Mouse (Mus musculus): ENCODE measurements at regions not wholly inside any gene's neighbourhood (a gene's known extent, or its start where the extent isn't known, plus 50 kb on each side); places are given as distances from the start of the nearest gene placed in this dataset.

DNA sequence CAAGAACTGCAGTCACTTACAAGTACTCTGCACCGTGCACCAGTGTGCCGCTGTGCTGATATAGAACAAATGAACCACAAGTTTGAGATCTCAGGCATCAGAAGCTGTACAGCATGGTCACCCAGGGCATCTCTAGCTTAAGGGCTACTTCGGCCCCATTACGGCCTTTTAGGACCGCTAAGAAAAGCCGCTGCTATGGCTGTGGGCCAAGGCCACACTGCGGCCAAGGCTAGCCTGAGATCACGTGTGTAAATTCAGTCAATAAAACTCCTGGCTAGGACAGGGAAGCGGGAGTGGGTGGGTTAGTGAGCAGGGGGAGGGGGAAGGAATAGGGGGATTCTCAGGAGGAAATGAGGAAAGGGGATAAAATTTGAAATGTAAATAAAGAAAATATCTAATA is 50.9 kb upstream of the Atp12a start:
- Histone ChIP-seq H3K27ac (ENCODE audit: control insufficient read depth, low read depth, low read length) (no peak overlapping the region), H3K9ac (ENCODE audit: control insufficient read depth, low read depth, low read length, poor library complexity, severe bottlenecking) (no peak overlapping the region), H3K27me3 (ENCODE audit: control insufficient read depth in 1 of 2, insufficient read depth in 2 of 2, low read length in 2 of 2) (peaks cover 4 to 17% of the 10 kb centered on the region in 2 experiments), H3K36me3 (ENCODE audit: control insufficient read depth in 1 of 2, insufficient read depth in 2 of 2, low read length in 2 of 2) (no peaks in the 10 kb centered on the region), H3K4me3 (ENCODE audit: control insufficient read depth in 1 of 2, insufficient read depth in 1 of 2, low read depth in 2 of 2, low read length in 2 of 2) (no peak overlapping the region), H3K4me1 (ENCODE audit: control insufficient read depth in 1 of 2, insufficient read depth in 2 of 2, low read length in 2 of 2) (no peaks in the 10 kb centered on the region), H3K9me3 (replicated peaks; ENCODE audit: insufficient read depth, low read length) (no peaks in the 10 kb centered on the region), H3K79me2 (ENCODE audit: control insufficient read depth, insufficient read depth, low read length, poor library complexity) (no peaks in the 10 kb centered on the region)
- TF ChIP-seq MXI1 (IDR thresholded peaks at IDR 0.05; ENCODE audit: low read depth, low read length) (no peak), MEF2A (IDR thresholded peaks at IDR 0.05; ENCODE audit: extremely low read depth, insufficient replicate concordance, low read depth, low read length, poor library complexity, severe bottlenecking) (no peak), TBP (IDR thresholded peaks at IDR 0.05; ENCODE audit: low read depth, low read length) (no peak)
- DNase-seq (ENCODE audit: low read depth, low spot score): no peak

DNA sequence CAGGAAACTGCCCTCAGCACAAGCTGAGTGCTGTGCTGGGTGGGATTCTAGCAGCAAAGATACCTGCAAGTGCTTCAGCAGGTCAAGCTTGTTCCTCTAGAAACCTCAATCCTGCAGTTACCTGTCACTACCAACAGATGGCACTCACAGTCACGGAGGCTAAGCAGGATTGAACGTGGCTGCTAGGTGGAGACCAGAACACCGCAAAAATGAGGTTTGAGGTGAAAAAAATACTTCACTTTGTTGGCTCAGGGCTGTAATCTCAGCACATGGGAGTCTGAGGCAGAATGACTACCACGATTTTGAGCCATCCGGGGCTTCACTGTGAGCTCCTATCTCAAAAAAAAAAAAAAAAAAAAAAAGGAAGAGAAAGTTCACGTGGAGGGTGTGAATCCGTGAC is 50.4 kb upstream of the Atp12a start:
- H3K4me1 ChIP-seq (ENCODE audit: control insufficient read depth in 1 of 2, insufficient read depth in 2 of 2, low read length in 2 of 2): no peaks in the 10 kb centered on the region
- TF ChIP-seq CTCF (IDR thresholded peaks at IDR 0.05 in 2 of 3, conservative IDR thresholded peaks at IDR 0.05 in 1 of 3; ENCODE audit: control insufficient read depth in 1 of 3, insufficient read depth in 1 of 3, low read depth in 2 of 3, low read length in 3 of 3, poor library complexity in 1 of 3, severe bottlenecking in 1 of 3) (peak; percentile 81 to 92 (median 84)), ZNF384 (IDR thresholded peaks at IDR 0.05; ENCODE audit: low read depth, low read length) (no peak), TCF12 (IDR thresholded peaks at IDR 0.05; ENCODE audit: low read depth, low read length) (no peak), ZC3H11A (IDR thresholded peaks at IDR 0.05; ENCODE audit: low read depth, low read length) (peak; percentile 36; the same call in 1 of the 2 replicates), RAD21 (IDR thresholded peaks at IDR 0.05; ENCODE audit: low read depth, low read length) (peak; percentile 59), SMC3 (IDR thresholded peaks at IDR 0.05; ENCODE audit: low read depth, low read length) (peak; percentile 80), UBTF (IDR thresholded peaks at IDR 0.05; ENCODE audit: borderline replicate concordance, insufficient read depth, low read depth, low read length) (no peak)
- H3K9me3 ChIP-seq (replicated peaks; ENCODE audit: insufficient read depth, low read length): no peaks in the 10 kb centered on the region
- H3K27ac ChIP-seq (ENCODE audit: control insufficient read depth, low read depth, low read length): no peak overlapping the region
- H3K4me3 ChIP-seq (ENCODE audit: control insufficient read depth in 1 of 2, insufficient read depth in 1 of 2, low read depth in 2 of 2, low read length in 2 of 2): no peak overlapping the region
- DNase-seq (ENCODE audit: low read depth, low spot score): peak; percentile 69
- no peaks in the 10 kb centered on the region for H3K36me3 ChIP-seq (ENCODE audit: control insufficient read depth in 1 of 2, insufficient read depth in 2 of 2, low read length in 2 of 2)
- no peaks in the 10 kb centered on the region for H3K79me2 ChIP-seq (ENCODE audit: control insufficient read depth, insufficient read depth, low read length, poor library complexity)
- H3K27me3 ChIP-seq (ENCODE audit: control insufficient read depth in 1 of 2, insufficient read depth in 2 of 2, low read length in 2 of 2): peaks cover 4 to 17% of the 10 kb centered on the region in 2 experiments
- H3K9ac ChIP-seq (ENCODE audit: control insufficient read depth, low read depth, low read length, poor library complexity, severe bottlenecking): no peak overlapping the region

All from MEL (cell line).